Mouse (Mus musculus): ENCODE measurements at regions not wholly inside any gene's neighbourhood (a gene's known extent, or its start where the extent isn't known, plus 50 kb on each side); places are given as distances from the start of the nearest gene placed in this dataset.
A peak's percentile ranks its signal among the peaks of the same experiment; 100 is the strongest.

DNA sequence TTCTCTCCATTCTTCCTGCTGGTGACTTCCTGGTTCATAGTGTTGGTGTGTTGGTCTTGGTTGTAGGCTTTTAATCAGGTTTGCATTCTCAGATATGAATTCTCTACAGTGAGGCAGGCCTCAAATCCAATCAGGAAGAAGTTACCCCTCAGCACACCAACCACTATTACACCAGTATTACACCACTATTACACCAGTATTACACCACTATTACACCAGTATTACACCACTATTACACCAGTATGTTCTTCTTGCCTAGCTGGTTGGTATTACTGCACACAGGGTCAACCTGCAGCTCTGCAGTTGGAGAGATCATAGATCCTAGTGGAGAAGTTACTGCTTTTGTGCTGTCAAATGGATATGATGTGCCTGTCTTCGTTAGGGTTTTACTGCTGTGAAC lies 129.6 kb downstream of the Tmem17 start:
- 95% methylated on average over 1 of the region's 1 CpGs for WGBS
- no peak overlapping the region for H3K27ac ChIP-seq (ENCODE audit: low read length)
- ATAC-seq (ENCODE audit: insufficient number of reproducible peaks, insufficient read depth, low FRiP score, low read depth), result no peak

GRCm38 (mm10) chr11:22644010-22644625 lies 132.2 kb downstream of the Tmem17 start:
- H3K4me2 ChIP-seq (replicated peaks; ENCODE audit: low read depth, low read length), result no peak overlapping the region
- no peak overlapping the region for H3K9ac ChIP-seq (replicated peaks; ENCODE audit: low read depth, low read length)
- H3K9me3 ChIP-seq (ENCODE audit: control insufficient read depth, low read depth, low read length), result no peaks in the 10 kb centered on the region
- peak; percentile 85; the same call in 1 of the 2 replicates for ATAC-seq (ENCODE audit: insufficient number of reproducible peaks, insufficient read depth, low FRiP score, low read depth)
- 29% methylated on average over 3 of the region's 3 CpGs for WGBS
- H3K4me3 ChIP-seq (ENCODE audit: low read depth, low read length), result no peak overlapping the region
- H3K36me3 ChIP-seq (ENCODE audit: control insufficient read depth, insufficient read depth, low read length), result no peaks in the 10 kb centered on the region
- H3K4me1 ChIP-seq (ENCODE audit: control insufficient read depth, insufficient read depth, low read length), result 0 out of 2 replicates have a peak, but pooled peaks cover 4% of the 10 kb centered on the region
- peak overlapping the region; percentile 41; the same call in 1 of the 2 replicates for H3K27ac ChIP-seq (ENCODE audit: low read length)
- H3K27me3 ChIP-seq (ENCODE audit: control insufficient read depth, insufficient read depth, low read length), result no peaks in the 10 kb centered on the region

More for the DNA sequence above, 129.6 kb downstream of the Tmem17 start:
- Histone ChIP-seq H3K4me3 (ENCODE audit: low read depth, low read length) (no peak overlapping the region), H3K27me3 (ENCODE audit: control insufficient read depth, insufficient read depth, low read length) (no peaks in the 10 kb centered on the region), H3K4me2 (replicated peaks; ENCODE audit: low read depth, low read length) (no peak overlapping the region), H3K9me3 (ENCODE audit: control insufficient read depth, low read depth, low read length) (no peaks in the 10 kb centered on the region), H3K36me3 (ENCODE audit: control insufficient read depth, insufficient read depth, low read length) (no peaks in the 10 kb centered on the region), H3K9ac (replicated peaks; ENCODE audit: low read depth, low read length) (no peak overlapping the region), H3K4me1 (ENCODE audit: control insufficient read depth, insufficient read depth, low read length) (0 out of 2 replicates have a peak, but pooled peaks cover 11% of the 10 kb centered on the region)

DNA sequence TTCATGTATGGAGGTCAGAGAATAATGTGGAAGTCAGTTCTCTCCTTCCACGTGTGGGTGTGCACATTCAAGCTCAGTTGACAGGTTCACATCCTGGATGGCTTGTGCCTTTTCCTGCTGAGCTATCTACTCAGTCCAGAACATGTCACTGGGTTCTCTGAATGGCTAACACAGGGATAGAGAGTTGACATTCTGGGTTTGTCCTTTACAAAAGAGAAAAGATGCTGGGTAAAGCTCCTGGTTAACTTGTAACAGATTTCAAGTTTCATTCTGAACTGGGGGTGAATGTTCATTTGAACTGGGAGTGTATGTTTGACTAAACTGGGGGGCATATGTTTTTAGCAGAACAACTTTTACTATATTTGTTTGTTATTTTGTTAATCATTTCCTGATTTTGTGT lies 133.0 kb downstream of the Tmem17 start:
- no peak overlapping the region for H3K27ac ChIP-seq (ENCODE audit: low read length)
- no peak overlapping the region for H3K4me2 ChIP-seq (replicated peaks; ENCODE audit: low read depth, low read length)
- ATAC-seq (ENCODE audit: insufficient number of reproducible peaks, insufficient read depth, low FRiP score, low read depth), result no peak
- no peaks in the 10 kb centered on the region for H3K9me3 ChIP-seq (ENCODE audit: control insufficient read depth, low read depth, low read length)
- H3K4me1 ChIP-seq (ENCODE audit: control insufficient read depth, insufficient read depth, low read length), result 0 out of 2 replicates have a peak, but pooled peaks cover 4% of the 10 kb centered on the region
- no peaks in the 10 kb centered on the region for H3K27me3 ChIP-seq (ENCODE audit: control insufficient read depth, insufficient read depth, low read length)
- WGBS, result 46% methylated on average over 1 of the region's 1 CpGs
- H3K4me3 ChIP-seq (ENCODE audit: low read depth, low read length), result no peak overlapping the region
- H3K36me3 ChIP-seq (ENCODE audit: control insufficient read depth, insufficient read depth, low read length), result no peaks in the 10 kb centered on the region
- no peak overlapping the region for H3K9ac ChIP-seq (replicated peaks; ENCODE audit: low read depth, low read length)

GRCm38 (mm10) chr11:22646192-22646936 lies 134.5 kb downstream of the Tmem17 start:
- H3K27me3 ChIP-seq (ENCODE audit: control insufficient read depth, insufficient read depth, low read length), result no peaks in the 10 kb centered on the region
- H3K27ac ChIP-seq (ENCODE audit: low read length), result no peak overlapping the region
- H3K4me2 ChIP-seq (replicated peaks; ENCODE audit: low read depth, low read length), result no peak overlapping the region
- no peaks in the 10 kb centered on the region for H3K36me3 ChIP-seq (ENCODE audit: control insufficient read depth, insufficient read depth, low read length)
- H3K9ac ChIP-seq (replicated peaks; ENCODE audit: low read depth, low read length), result no peak overlapping the region
- H3K9me3 ChIP-seq (ENCODE audit: control insufficient read depth, low read depth, low read length), result no peaks in the 10 kb centered on the region
- no peak overlapping the region for H3K4me3 ChIP-seq (ENCODE audit: low read depth, low read length)
- WGBS, result 79% methylated on average over 6 of the region's 6 CpGs
- ATAC-seq (ENCODE audit: insufficient number of reproducible peaks, insufficient read depth, low FRiP score, low read depth), result no peak
- 0 out of 2 replicates have a peak, but pooled peaks cover 4% of the 10 kb centered on the region for H3K4me1 ChIP-seq (ENCODE audit: control insufficient read depth, insufficient read depth, low read length)

DNA sequence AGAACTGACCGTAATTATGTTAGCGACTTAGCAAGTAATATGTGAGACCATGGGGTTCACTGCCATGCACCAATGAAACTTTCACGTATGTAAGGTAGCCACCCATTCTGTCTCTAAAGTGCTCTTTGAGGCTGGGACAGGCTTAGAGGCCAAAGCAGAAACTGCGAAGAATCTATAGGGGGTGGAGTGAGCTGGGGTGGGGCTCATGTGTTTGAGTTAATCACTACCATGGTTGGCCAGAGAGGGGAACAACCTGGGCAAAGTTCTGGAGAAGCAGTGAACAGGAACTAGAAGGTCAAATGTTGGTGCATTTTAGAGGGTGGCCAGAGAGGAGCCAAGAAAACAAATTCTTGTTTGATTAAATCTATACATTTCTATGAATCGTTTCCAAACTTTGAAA lies 136.4 kb downstream of the Tmem17 start:
- Histone ChIP-seq H3K4me2 (replicated peaks; ENCODE audit: low read depth, low read length) (no peak overlapping the region), H3K9ac (replicated peaks; ENCODE audit: low read depth, low read length) (no peak overlapping the region), H3K4me3 (ENCODE audit: low read depth, low read length) (no peak overlapping the region), H3K27ac (ENCODE audit: low read length) (no peak overlapping the region), H3K9me3 (ENCODE audit: control insufficient read depth, low read depth, low read length) (no peaks in the 10 kb centered on the region), H3K36me3 (ENCODE audit: control insufficient read depth, insufficient read depth, low read length) (no peaks in the 10 kb centered on the region), H3K4me1 (ENCODE audit: control insufficient read depth, insufficient read depth, low read length) (0 out of 2 replicates have a peak, but pooled peaks cover 4% of the 10 kb centered on the region), H3K27me3 (ENCODE audit: control insufficient read depth, insufficient read depth, low read length) (no peaks in the 10 kb centered on the region)
- WGBS, result 80% methylated on average over 5 of the region's 5 CpGs
- ATAC-seq (ENCODE audit: insufficient number of reproducible peaks, insufficient read depth, low FRiP score, low read depth), result no peak

DNA sequence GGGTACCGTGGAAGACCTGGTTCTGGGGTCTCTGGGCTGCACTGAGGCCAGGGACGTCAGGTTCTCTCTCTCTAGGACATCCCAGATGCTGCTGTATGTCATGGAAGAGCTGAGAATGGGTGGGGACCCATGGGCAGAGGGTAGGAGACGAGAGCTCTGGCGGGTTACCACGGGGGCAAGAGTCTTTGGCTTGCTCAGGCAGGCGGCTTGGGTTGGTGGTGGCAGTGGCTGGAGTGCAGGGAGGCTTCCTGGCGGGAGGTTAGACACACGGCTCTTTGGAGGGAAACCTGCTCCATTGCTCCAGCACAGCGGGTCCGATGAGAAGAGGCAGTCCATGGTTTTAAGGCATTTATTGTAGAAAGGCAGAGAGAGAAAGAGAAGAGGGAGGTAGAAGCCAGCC lies 138.9 kb downstream of the Tmem17 start:
- no peaks in the 10 kb centered on the region for H3K9me3 ChIP-seq (ENCODE audit: control insufficient read depth, low read depth, low read length)
- no peak overlapping the region for H3K9ac ChIP-seq (replicated peaks; ENCODE audit: low read depth, low read length)
- no peak overlapping the region for H3K27ac ChIP-seq (ENCODE audit: low read length)
- H3K36me3 ChIP-seq (ENCODE audit: control insufficient read depth, insufficient read depth, low read length), result no peaks in the 10 kb centered on the region
- 88% methylated on average over 10 of the region's 10 CpGs for WGBS
- H3K27me3 ChIP-seq (ENCODE audit: control insufficient read depth, insufficient read depth, low read length), result no peaks in the 10 kb centered on the region
- no peak for ATAC-seq (ENCODE audit: insufficient number of reproducible peaks, insufficient read depth, low FRiP score, low read depth)
- no peak overlapping the region for H3K4me3 ChIP-seq (ENCODE audit: low read depth, low read length)
- H3K4me1 ChIP-seq (ENCODE audit: control insufficient read depth, insufficient read depth, low read length), result no peaks in the 10 kb centered on the region
- no peak overlapping the region for H3K4me2 ChIP-seq (replicated peaks; ENCODE audit: low read depth, low read length)

DNA sequence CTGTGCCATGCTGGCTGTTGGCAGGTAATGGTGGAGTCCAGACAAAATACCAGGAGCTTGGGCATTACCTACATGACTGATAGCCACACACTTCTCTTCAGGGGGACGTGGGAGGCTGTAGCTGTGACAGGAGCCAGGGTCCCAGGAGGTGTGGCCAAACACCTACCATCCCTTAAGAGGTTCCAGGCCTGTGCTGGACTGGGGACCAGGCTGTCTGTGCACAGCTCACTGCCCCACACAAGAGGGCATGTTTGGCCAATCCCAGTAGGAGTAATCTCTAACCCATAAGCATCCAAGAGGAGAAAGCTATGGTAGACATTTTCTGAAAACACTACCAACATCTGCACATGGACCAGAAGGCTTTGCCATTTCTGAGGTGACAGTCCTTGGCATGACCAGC lies 139.4 kb downstream of the Tmem17 start:
- Histone ChIP-seq H3K4me1 (ENCODE audit: control insufficient read depth, insufficient read depth, low read length) (no peaks in the 10 kb centered on the region), H3K36me3 (ENCODE audit: control insufficient read depth, insufficient read depth, low read length) (no peaks in the 10 kb centered on the region), H3K4me2 (replicated peaks; ENCODE audit: low read depth, low read length) (no peak overlapping the region), H3K27me3 (ENCODE audit: control insufficient read depth, insufficient read depth, low read length) (no peaks in the 10 kb centered on the region), H3K4me3 (ENCODE audit: low read depth, low read length) (no peak overlapping the region), H3K9me3 (ENCODE audit: control insufficient read depth, low read depth, low read length) (no peaks in the 10 kb centered on the region), H3K9ac (replicated peaks; ENCODE audit: low read depth, low read length) (no peak overlapping the region), H3K27ac (ENCODE audit: low read length) (no peak overlapping the region)
- 67% methylated on average over 1 of the region's 1 CpGs for WGBS
- no peak for ATAC-seq (ENCODE audit: insufficient number of reproducible peaks, insufficient read depth, low FRiP score, low read depth)

DNA sequence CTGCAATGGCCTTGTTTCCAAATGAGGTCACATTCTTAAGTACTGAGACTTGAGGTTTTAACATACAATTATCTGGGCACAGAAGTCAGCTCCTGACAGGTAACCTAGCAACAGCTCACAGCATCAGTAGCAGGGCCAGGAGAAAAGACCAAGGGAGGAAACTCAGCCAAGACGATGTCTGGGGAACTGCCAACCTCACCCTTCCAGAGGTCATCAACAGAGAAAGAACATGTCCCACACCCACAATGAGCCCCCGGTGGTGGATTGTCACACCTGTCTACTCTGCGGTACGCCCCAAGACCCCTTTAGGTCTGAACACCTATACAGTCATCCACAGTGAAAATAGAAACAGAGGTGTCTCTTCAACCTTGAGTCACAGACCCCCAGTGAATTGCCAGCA lies 140.0 kb downstream of the Tmem17 start:
- Histone ChIP-seq H3K4me1 (ENCODE audit: control insufficient read depth, insufficient read depth, low read length) (no peaks in the 10 kb centered on the region), H3K9me3 (ENCODE audit: control insufficient read depth, low read depth, low read length) (no peaks in the 10 kb centered on the region), H3K27ac (ENCODE audit: low read length) (no peak overlapping the region), H3K4me2 (replicated peaks; ENCODE audit: low read depth, low read length) (no peak overlapping the region), H3K9ac (replicated peaks; ENCODE audit: low read depth, low read length) (no peak overlapping the region), H3K27me3 (ENCODE audit: control insufficient read depth, insufficient read depth, low read length) (no peaks in the 10 kb centered on the region), H3K4me3 (ENCODE audit: low read depth, low read length) (no peak overlapping the region), H3K36me3 (ENCODE audit: control insufficient read depth, insufficient read depth, low read length) (no peaks in the 10 kb centered on the region)
- no peak for ATAC-seq (ENCODE audit: insufficient number of reproducible peaks, insufficient read depth, low FRiP score, low read depth)
- WGBS, result 80% methylated on average over 4 of the region's 4 CpGs

Measured in stomach, embryonic 14.5 days (tissue).